Mouse (Mus musculus): ENCODE results near the gene Plxnb2. TPM values are rescaled to one million over a fixed set of nuclear protein-coding genes. Genes with fewer than 3 reads are reported as not detected.

Plxnb2 gene
- polyA plus RNA-seq, 1 experiment from 2014 or later = 101 TPM

- peaks cover 56% of the 10 kb centered on the region for H3K4me1 ChIP-seq
- peaks cover 61% of the 10 kb centered on the region for H3K36me3 ChIP-seq (ENCODE audit: poor library complexity, severe bottlenecking)
- no peaks in the 10 kb centered on the region for H3K9me3 ChIP-seq (replicated peaks)
- H3K9ac ChIP-seq = peak overlapping the region; percentile 27; the same call in 1 of the 2 replicates
- H3K27me3 ChIP-seq = no peaks in the 10 kb centered on the region
- peak overlapping the region; percentile 60; the same call in 1 of the 2 replicates for H3K27ac ChIP-seq
- peak; percentile 71 for ATAC-seq
- no peak overlapping the region for H3K4me3 ChIP-seq
- peak overlapping the region; percentile 15; the same call in 1 of the 2 replicates for H3K4me2 ChIP-seq
- 3% methylated on average over 10 of the region's 10 CpGs for WGBS
Observed at GRCm38 (mm10) chr15:89169431-89169830, 11.2 kb downstream of the Plxnb2 start.

DNA sequence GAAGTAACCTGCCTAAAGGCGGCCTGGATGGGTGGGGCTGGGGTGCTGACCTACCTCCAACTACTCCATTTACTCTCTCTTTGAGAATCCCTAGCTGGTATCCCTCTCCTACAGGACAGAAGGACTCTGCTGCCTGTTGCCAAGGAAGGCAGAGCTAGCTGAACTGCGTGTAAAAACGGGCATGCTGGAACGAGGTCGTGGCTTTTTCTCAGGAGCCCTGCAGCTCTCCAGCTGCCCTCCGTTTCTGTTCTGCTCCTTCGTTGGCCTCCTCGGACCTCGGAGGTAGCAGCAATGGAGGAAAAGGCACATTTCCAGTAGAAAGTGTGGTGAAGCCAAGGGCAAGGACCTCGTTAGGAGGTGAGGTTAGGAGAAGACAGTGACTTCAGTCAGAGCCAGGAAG, 11.7 kb downstream of the Plxnb2 start:
- peak overlapping the region; percentile 60; the same call in 1 of the 2 replicates for H3K27ac ChIP-seq
- 52% methylated on average over 10 of the region's 10 CpGs for WGBS
- H3K4me3 ChIP-seq = no peak overlapping the region
- peaks cover 67% of the 10 kb centered on the region for H3K36me3 ChIP-seq (ENCODE audit: poor library complexity, severe bottlenecking)
- H3K4me2 ChIP-seq = peak overlapping the region; percentile 15; the same call in 1 of the 2 replicates
- H3K9me3 ChIP-seq (replicated peaks) = no peaks in the 10 kb centered on the region
- ATAC-seq = no peak
- peak overlapping the region; percentile 27; the same call in 1 of the 2 replicates for H3K9ac ChIP-seq
- H3K4me1 ChIP-seq = peaks cover 50% of the 10 kb centered on the region
- H3K27me3 ChIP-seq = no peaks in the 10 kb centered on the region

DNA sequence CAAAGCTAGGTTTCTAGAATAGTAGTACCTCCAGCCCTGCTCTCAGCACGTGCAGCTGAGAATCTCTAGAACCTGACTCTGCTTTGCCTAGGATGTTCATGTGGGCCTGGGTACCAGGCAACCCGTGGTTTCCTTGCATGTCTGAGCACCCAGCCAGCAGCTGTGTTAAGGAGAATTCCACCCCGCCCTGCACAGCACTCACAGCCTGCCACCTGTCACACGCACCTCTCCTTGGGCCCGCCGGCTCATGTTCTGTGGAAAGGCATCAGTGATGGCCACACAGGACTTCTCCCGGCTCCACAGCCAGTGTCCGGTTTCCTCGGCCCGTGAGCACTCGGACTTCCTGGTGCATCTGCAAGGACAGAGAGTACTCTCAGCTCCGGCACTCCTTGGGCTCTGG, 15.1 kb downstream of the Plxnb2 start:
- peaks cover 96% of the 10 kb centered on the region for H3K36me3 ChIP-seq (ENCODE audit: poor library complexity, severe bottlenecking)
- H3K9me3 ChIP-seq (replicated peaks) = no peaks in the 10 kb centered on the region
- no peak for ATAC-seq
- WGBS = 94% methylated on average over 12 of the region's 12 CpGs
- H3K27ac ChIP-seq = no peak overlapping the region
- H3K9ac ChIP-seq = no peak overlapping the region
- H3K4me1 ChIP-seq = peaks cover 18% of the 10 kb centered on the region
- no peak overlapping the region for H3K4me3 ChIP-seq
- no peak overlapping the region for H3K4me2 ChIP-seq
- H3K27me3 ChIP-seq = no peaks in the 10 kb centered on the region

DNA sequence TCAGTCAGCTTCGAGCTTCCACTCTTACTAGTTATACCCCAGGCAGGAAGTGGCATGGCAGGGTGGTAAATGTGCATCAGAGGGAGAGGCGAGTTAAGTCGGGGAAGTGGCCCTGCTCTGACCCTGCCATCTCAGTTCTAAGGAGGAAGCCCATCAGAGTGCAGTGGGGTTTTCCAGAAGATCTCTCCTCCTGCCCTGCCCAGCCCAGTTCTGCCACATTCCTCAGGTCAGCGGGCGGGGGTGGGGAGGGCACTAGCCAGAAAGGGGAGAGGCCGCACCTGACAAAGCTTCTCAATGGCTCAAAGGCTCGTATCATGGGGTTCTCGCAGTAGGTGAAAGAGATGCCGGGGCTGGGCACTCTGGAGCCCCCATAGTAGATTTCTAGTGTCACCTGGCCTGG, 19.2 kb downstream of the Plxnb2 start:
- ATAC-seq = no peak
- Histone ChIP-seq H3K36me3 (ENCODE audit: poor library complexity, severe bottlenecking) (peaks cover 100% of the 10 kb centered on the region), H3K27ac (no peak overlapping the region), H3K9ac (no peak overlapping the region), H3K9me3 (replicated peaks) (no peaks in the 10 kb centered on the region), H3K4me2 (no peak overlapping the region), H3K27me3 (no peaks in the 10 kb centered on the region), H3K4me1 (no peaks in the 10 kb centered on the region), H3K4me3 (no peak overlapping the region)
- WGBS = 95% methylated on average over 9 of the region's 9 CpGs

DNA sequence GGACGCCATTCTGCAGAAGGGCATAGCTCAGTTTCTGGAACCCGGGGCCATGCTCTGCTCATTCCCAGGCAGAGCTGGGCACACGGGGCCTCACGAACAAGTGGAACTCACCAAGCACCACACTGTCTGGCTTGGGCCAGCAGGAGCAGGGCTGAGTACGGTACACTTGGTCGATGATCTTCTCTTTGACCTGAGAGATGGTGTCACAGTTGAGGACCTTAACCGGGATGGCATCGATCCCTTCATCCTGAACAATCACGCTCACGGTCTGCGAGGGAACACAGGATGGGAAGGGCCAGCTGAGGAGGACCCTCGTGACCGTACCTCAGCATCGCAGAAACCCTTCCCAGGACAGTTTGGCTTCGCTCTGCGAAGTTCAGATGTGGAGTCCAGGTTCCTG, 22.1 kb downstream of the Plxnb2 start:
- Histone ChIP-seq H3K9ac (no peak overlapping the region), H3K9me3 (replicated peaks) (no peaks in the 10 kb centered on the region), H3K27ac (no peak overlapping the region), H3K4me1 (no peaks in the 10 kb centered on the region), H3K27me3 (no peaks in the 10 kb centered on the region), H3K36me3 (ENCODE audit: poor library complexity, severe bottlenecking) (peaks cover 100% of the 10 kb centered on the region), H3K4me3 (no peak overlapping the region), H3K4me2 (no peak overlapping the region)
- WGBS = 95% methylated on average over 16 of the region's 16 CpGs
- no peak for ATAC-seq

DNA sequence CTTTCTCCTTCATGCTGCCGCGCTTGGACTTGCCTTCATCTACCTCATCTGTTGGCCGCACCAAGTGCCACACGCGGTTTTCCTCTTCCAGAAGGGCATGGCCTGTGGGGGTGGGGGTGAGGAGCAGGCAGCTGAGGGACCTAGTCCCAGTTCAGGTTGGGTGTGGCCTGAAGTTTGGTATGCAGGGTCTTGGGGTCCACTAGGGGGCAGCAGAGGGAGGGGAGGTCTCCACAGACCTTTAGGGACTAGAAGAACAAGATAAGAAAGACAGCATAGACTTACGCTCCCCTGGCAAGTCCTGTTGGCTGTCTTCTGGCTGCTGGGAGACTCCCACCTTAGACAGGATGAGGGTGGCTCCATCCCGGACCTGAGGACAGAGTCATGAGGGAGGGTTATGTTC, 22.6 kb downstream of the Plxnb2 start:
- Histone ChIP-seq H3K27me3 (no peaks in the 10 kb centered on the region), H3K4me1 (no peaks in the 10 kb centered on the region), H3K4me3 (no peak overlapping the region), H3K9me3 (replicated peaks) (no peaks in the 10 kb centered on the region), H3K9ac (no peak overlapping the region), H3K27ac (no peak overlapping the region), H3K4me2 (no peak overlapping the region), H3K36me3 (ENCODE audit: poor library complexity, severe bottlenecking) (peaks cover 98% of the 10 kb centered on the region)
- peak; percentile 27; the same call in 1 of the 2 replicates for ATAC-seq
- WGBS = 65% methylated on average over 7 of the region's 7 CpGs

GRCm38 (mm10) chr15:89152312-89152711, 28.3 kb downstream of the Plxnb2 start:
- peak; percentile 22; the same call in 1 of the 2 replicates for ATAC-seq
- Histone ChIP-seq H3K4me1 (peaks cover 36% of the 10 kb centered on the region), H3K36me3 (ENCODE audit: poor library complexity, severe bottlenecking) (peaks cover 41% of the 10 kb centered on the region), H3K4me3 (no peak overlapping the region), H3K9me3 (replicated peaks) (no peaks in the 10 kb centered on the region), H3K4me2 (peak overlapping the region; percentile 16; the same call in 1 of the 2 replicates), H3K27ac (peak overlapping the region; percentile 53), H3K27me3 (no peaks in the 10 kb centered on the region), H3K9ac (peak overlapping the region; percentile 14; the same call in 1 of the 2 replicates)

DNA sequence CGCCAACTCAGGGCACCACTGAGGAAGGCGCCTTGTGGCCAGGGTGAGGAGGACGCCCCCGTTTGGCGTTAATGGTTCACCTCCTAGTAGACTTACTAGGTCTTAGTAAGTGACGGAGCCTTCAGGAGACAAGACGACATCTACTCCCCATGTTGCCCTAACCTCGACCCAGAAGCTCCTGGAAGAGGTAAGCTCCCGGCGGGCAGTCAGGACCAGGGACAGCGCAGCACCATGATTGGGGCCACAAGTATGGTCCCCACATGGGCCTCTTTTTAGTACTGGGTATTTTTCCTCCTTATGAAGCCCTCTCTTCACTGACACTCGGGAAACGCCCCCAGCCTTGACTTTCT, 30.6 kb downstream of the Plxnb2 start:
- Histone ChIP-seq H3K4me1 (peaks cover 50% of the 10 kb centered on the region), H3K4me2 (peak overlapping the region; percentile 78), H3K9me3 (replicated peaks) (no peaks in the 10 kb centered on the region), H3K27me3 (no peaks in the 10 kb centered on the region), H3K4me3 (peak overlapping the region; percentile 75), H3K9ac (peak overlapping the region; percentile 88), H3K36me3 (ENCODE audit: poor library complexity, severe bottlenecking) (peaks cover 30% of the 10 kb centered on the region), H3K27ac (peak overlapping the region; percentile 89; the same call in 1 of the 2 replicates)
- WGBS = 2% methylated on average over 13 of the region's 13 CpGs
- ATAC-seq = no peak

DNA sequence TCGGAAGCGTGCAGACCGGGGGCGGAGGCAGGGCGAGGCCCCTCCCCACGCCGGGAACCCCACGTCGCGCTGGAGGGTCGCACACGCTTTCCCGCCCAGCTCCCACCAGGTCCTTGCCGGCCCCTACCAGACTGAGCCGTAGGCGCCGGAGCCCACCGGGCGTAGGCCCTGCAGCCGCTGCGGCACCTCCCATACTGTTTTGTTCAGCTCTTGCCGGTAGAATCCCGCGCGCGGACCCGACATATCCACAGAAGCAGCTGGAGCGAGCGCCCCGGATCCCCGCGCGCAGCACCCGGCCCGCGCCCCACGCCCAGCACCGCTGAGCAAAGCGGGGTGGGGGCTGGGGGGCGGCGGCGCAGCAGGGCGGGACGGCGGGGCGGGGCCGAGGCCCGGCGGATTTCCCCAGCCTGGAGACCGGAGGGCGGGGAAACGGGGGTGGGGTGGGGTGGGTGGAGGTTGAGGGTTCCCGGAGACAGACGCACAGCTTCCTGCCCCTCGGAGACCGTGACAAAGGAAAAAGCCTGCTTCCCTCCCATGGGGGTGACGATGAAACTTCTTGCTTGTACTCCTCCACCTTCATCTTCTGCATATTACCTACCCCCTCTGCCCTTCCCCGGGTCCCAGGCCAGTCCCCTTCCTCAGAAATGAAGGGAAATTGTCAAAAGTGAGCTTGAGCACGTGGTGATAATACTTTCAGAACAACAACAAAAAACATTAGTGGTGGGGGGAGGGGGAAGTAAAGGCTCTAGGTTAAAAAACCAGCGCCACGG, 31.1 kb downstream of the Plxnb2 start, which contains the start of gene Mapk11:
Gene Mapk11, minus strand, starts transcription at position 358 of the 770 bp plus-strand sequence.
- H3K4me2 ChIP-seq = peak within 1 kb of the TSS; percentile 78
- no peaks in the 10 kb centered on the region for H3K9me3 ChIP-seq (replicated peaks)
- peak; percentile 73 for ATAC-seq
- H3K4me1 ChIP-seq = peaks cover 50% of the 10 kb centered on the region
- H3K27ac ChIP-seq = peak within 1 kb of the TSS; percentile 89
- WGBS = 0% methylated on average over 46 of the region's 61 CpGs
- peak within 1 kb of the TSS; percentile 88 for H3K9ac ChIP-seq
- H3K27me3 ChIP-seq = no peaks in the 10 kb centered on the region
- H3K36me3 ChIP-seq (ENCODE audit: poor library complexity, severe bottlenecking) = peaks cover 30% of the 10 kb centered on the region
- peak within 1 kb of the TSS; percentile 75 for H3K4me3 ChIP-seq

- H3K4me1 ChIP-seq = peaks cover 50% of the 10 kb centered on the region
- ATAC-seq = peak; percentile 4; the same call in 1 of the 2 replicates
- 2% methylated on average over 25 of the region's 25 CpGs for WGBS
Observed at GRCm38 (mm10) chr15:89148496-89149270, 31.9 kb downstream of the Plxnb2 start.

DNA sequence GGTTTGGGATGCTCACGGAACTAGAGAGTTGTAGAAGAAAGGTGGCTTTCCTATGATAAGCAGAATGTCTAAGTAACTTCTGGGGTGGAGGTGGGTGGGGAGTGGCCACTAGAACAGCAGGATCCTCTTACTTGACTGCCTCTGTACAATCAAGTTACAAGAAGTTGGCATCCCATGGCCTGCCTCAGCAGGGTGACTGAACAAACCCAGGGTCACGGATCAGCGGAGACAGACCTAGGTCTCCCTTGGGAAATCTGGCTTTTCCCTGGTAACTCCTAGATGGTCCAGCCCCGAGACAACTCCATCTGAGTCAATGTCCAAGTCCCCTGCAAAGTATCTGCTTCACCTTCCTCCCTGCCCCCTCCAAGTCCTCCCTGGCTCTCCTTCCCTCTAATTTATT, 32.7 kb downstream of the Plxnb2 start:
- H3K36me3 ChIP-seq (ENCODE audit: poor library complexity, severe bottlenecking) = peaks cover 33% of the 10 kb centered on the region
- H3K9ac ChIP-seq = peak overlapping the region; percentile 88
- H3K4me3 ChIP-seq = peak overlapping the region; percentile 75
- H3K4me2 ChIP-seq = peak overlapping the region; percentile 78
- no peak for ATAC-seq
- no peaks in the 10 kb centered on the region for H3K9me3 ChIP-seq (replicated peaks)
- no peak overlapping the region for H3K27ac ChIP-seq
- WGBS = 49% methylated on average over 4 of the region's 4 CpGs
- H3K4me1 ChIP-seq = peaks cover 49% of the 10 kb centered on the region
- no peaks in the 10 kb centered on the region for H3K27me3 ChIP-seq

More at GRCm38 (mm10) chr15:89148496-89149270, 31.9 kb downstream of the Plxnb2 start:
- Histone ChIP-seq H3K9me3 (replicated peaks) (no peaks in the 10 kb centered on the region), H3K9ac (peak overlapping the region; percentile 88), H3K4me2 (peak overlapping the region; percentile 78), H3K27ac (peak overlapping the region; percentile 89), H3K4me3 (peak overlapping the region; percentile 75), H3K36me3 (ENCODE audit: poor library complexity, severe bottlenecking) (peaks cover 30% of the 10 kb centered on the region), H3K27me3 (no peaks in the 10 kb centered on the region)

- H3K9me3 ChIP-seq (replicated peaks) = no peaks in the 10 kb centered on the region
- peak overlapping the region; percentile 78 for H3K4me2 ChIP-seq
- H3K27ac ChIP-seq = no peak overlapping the region
- H3K27me3 ChIP-seq = no peaks in the 10 kb centered on the region
- no peak for ATAC-seq
- H3K4me3 ChIP-seq = peak overlapping the region; percentile 75
- H3K9ac ChIP-seq = peak overlapping the region; percentile 88
- 19% methylated on average over 10 of the region's 10 CpGs for WGBS
- H3K4me1 ChIP-seq = peaks cover 45% of the 10 kb centered on the region
- peaks cover 37% of the 10 kb centered on the region for H3K36me3 ChIP-seq (ENCODE audit: poor library complexity, severe bottlenecking)
Observed at GRCm38 (mm10) chr15:89147456-89147855, 33.1 kb downstream of the Plxnb2 start.
